Mouse (Mus musculus) common myeloid progenitor, adult 5-6 weeks (primary cell): ENCODE data around the gene Vgll2. TPM values are rescaled to one million over a fixed set of nuclear protein-coding genes. Genes with fewer than 3 reads are reported as not detected.

Source experiments
- ATAC-seq: replicated peaks from 2 replicates; pipeline ENCODE4 v1.8.0; 2016; ENCODE audit warnings: low read depth, mild to moderate bottlenecking, moderate TSS enrichment, inconsistent platforms; ENCODE audit not compliant: poor library complexity, severe bottlenecking
- total RNA-seq: library from RNA; stranded (forward); fragments of 200-1000, 187-1606 nt; gene quantifications from 2 replicates; pipeline ENCODE4 v1.2.3, GENCODE M21; 2017

Gene Vgll2
- total RNA-seq: not detected in 2 replicates

GRCm38 (mm10) chr10:52022413-52023212, at the start of gene Vgll2:
TSS of gene Vgll2 (plus strand) at chr10:52022502.
- no peak for ATAC-seq

- ATAC-seq: no peak
These were observed 47.2 kb upstream of the Vgll2 start for GRCm38 (mm10) chr10:51975137-51975536.

DNA sequence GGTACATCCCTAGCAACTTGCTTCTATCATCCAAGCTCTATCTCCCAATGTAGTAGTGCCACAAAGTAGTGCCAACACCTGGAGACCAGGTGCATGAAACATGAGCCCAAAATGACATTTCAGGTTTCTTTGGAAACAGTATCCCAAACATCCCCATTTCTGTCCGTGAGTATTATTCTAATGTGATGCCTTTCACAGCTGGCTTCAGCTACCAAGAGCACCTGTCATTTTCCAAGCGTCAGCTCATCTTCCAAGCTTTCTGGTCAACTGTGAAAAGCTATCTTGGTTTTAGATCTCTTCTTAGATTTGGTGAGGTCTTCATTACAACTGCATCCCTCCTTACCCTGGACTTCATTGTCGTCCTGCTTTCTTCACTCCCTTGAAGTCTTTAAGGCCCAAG, 46.7 kb upstream of the Vgll2 start:
- no peak for ATAC-seq

DNA sequence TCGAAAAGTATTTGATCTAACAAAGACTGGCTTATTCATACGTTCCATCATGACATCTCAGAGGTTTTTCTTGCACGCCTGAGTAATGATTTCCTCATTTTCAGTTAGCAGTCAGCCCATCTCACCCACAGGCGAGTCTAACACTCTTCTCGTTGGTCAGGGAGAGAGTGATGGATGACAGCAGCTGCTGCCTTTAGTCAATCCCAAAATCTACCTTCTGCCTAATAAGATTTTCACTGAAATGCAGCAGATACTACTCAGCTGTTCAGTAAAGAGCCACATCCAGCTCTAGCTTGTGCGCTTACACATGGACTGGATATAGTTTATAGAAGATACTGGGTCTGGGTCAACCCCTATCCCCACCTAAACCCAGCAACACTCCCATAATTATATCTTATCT, 40.7 kb upstream of the Vgll2 start:
- no peak for ATAC-seq

- ATAC-seq: no peak
These were observed 39.9 kb upstream of the Vgll2 start for GRCm38 (mm10) chr10:51982395-51982794.

DNA sequence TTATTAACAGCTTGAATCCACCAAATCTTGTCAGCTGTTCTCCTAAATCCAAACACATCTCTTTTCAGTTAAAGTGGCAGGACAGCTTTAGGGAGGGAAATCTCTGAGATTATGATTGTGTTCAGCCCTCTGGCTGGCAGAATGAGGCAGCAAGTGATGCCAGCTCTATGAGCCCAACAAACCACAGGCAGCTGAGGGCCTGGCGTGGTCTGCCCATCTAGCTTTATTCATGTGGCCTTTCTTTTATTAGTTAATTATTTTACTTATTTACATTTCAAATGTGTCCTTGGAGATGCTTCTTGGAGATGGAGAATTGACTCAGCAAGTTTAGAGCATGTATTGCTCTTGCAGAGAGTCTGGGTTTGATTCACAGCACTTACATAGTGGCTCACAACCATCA, 3.8 kb upstream of the Vgll2 start:
- ATAC-seq: no peak

- ATAC-seq: no peak
These were observed 1.1 kb upstream of the Vgll2 start for GRCm38 (mm10) chr10:52021231-52021630.

- no peak for ATAC-seq
These were observed 437 bp upstream of the Vgll2 start for GRCm38 (mm10) chr10:52021736-52022394.

DNA sequence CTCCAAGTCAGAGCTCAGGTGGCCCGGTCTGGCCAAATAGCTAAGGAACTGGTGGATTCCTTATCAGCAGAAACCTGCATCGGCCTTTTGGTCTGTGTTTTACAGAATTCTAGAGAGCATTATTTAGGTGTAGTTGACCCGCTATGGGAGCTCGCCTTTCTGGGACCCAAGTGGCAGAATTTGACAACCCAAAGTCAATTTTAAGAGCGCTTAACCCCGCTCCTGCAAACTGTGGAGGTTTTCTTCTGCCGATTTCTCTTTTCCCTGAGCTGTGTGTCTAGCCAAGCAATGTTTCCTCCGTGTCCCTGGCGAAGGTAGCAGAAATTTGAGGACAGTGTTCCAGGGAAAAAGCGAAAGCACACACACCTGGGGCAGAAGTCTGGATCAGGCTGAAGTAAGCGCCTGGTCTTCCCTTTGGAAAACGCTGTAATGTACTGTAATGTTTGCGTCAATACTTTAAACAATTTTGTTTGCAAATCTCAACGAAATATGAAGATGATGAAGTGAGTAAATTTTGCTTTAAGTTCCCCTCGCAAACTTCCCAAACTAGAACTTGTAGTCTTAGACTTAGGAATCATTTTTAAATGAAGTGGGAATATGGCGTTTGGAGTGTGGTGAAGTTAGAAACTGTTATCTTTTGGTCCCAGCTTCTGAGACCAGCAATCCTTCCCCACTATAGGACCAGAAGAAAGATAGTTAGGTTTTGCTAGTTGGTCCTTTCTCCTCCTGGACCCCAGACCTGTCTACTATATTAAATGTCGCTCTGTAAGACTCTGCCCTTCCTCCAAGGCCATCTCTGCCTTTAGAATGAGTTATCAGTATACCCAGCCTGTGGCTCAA, 1.1 kb downstream of the Vgll2 start:
- no peak for ATAC-seq

DNA sequence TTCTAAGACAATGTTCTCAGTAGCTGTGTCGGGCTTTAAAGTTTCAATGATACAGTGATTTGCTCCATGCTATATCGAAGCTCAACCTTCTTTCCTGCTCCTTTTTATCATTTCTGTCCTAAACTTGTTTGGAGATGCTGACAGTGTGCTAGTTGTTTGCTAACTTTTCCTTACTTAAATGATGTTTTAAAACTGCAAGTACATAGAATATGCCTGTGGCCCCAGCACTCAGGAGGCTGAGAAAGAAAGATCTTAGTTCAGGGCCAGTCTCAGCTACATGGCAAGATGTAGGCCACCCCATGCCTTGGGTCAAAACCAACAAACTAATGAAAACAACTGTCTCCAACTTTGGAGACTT, 1.7 kb downstream of the Vgll2 start:
- no peak for ATAC-seq

DNA sequence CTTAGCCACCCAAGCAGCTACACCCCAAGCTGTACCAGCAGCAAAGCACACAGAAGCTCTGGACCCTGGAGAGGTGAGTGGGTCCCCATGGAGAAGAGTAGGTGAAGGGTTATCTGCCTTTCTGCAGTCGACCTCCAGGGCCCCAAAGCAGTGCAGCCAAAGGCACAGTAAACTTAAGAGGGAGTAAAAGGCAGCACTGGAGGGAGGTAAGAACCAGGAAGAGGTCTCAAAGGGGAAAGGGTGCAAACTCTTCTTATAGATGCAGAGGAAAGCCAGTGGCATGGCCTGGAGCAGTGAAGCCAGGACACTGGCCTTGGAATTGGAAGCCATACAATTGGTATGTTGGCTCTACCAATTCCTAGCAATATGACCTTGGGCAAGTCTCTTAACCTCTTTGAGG, 3.0 kb downstream of the Vgll2 start:
- no peak for ATAC-seq

- ATAC-seq: no peak
These were observed 3.5 kb downstream of the Vgll2 start for GRCm38 (mm10) chr10:52025821-52026220.

DNA sequence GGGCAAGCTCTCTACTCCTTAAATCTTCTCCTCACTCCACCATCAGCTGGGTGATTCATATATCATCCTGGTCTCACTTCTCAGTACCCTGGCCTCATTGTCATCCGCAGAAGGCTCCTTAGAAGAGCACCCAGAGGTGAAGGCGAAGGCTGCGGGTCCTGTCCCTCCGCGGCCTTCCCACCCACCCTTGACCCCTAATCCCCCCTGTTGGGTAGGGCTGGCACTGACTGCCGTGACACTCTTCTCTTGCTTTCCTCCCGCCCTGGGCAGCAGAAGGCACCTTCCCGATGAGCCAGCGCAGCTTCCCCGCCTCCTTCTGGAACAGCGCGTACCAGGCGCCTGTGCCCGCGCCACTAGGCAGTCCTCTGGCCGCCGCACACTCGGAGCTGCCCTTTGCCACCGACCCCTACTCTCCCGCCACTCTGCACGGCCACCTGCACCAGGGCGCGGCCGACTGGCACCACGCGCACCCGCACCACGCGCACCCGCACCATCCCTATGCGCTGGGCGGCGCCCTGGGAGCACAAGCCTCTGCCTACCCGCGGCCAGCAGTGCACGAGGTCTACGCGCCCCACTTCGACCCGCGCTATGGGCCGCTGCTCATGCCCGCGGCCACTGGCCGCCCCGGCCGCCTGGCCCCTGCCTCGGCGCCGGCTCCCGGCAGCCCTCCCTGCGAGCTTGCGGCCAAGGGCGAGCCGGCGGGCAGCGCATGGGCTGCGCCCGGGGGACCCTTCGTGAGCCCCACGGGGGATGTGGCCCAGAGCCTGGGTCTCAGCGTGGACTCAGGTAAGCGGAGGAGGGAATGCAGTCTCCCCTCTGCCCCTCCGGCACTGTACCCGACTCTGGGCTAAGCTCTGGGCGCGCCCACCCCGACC, 5.1 kb downstream of the Vgll2 start:
- no peak for ATAC-seq

- no peak for ATAC-seq
These were observed 6.5 kb downstream of the Vgll2 start for GRCm38 (mm10) chr10:52028561-52029370.

- no peak for ATAC-seq
These were observed 7.2 kb downstream of the Vgll2 start for GRCm38 (mm10) chr10:52029421-52030080.

DNA sequence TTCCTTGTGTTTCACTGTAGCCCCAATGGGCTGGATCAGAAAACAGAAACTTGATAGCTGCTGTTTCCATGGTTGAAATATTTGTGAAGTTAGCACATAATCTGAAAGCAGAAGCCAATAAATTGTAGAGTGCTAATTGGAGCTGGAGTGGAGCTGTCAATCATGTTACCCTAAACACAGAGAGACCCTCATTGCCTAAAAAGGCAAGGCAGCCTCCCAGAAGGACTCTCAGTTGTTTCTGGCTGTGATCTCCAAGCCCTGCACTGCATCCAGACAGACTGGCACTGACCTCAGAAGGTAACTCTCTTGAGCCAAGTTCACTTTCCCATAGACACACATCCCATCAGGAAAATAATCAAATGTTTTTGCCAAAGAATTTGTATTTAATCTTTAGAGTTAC, 11.4 kb downstream of the Vgll2 start:
- no peak for ATAC-seq

- no peak for ATAC-seq
These were observed 17.1 kb downstream of the Vgll2 start for GRCm38 (mm10) chr10:52039392-52039791.

DNA sequence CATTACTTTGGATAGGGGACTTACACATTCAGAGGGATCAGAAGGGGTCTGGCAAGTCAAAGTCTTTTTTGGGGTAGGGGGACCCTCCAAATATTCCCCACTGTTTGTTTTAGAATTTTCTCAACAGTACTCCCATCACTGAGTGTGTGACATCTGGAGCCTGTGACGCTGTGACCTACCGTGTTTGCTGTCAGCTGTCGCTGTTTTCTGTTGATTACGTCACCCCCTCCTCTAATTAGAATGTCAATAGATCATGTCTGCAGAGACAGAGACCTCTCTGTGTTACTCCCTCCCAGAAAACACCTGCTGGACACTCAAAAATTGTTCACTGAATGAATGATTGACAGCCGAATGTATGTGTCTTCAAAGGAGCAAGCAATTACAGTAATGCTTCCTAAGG, 20.8 kb downstream of the Vgll2 start:
- ATAC-seq: no peak

DNA sequence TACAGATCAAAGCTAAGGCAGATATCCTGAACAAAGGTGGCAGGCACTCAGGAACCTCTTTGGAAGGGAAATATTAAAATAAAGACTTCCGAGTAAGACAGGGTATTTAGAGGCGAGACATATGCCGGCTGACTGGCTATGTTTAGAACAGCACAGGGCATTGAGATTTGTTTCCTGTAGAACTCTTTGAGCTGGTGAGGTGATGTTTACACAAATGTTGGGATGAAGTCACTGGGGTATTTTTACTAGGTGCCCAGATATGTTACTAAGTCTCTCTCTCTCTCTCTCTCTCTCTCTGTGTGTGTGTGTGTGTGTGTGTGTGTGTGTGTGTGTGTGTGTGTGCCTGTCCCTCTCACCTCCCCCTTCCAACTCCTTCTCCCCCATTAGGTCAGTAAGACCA, 26.0 kb downstream of the Vgll2 start:
- no peak for ATAC-seq
